Mouse (Mus musculus): ENCODE data around the gene Dnah17. TPM values are rescaled to one million over a fixed set of nuclear protein-coding genes. Genes with fewer than 3 reads are reported as not detected.

Dnah17 gene
- total RNA-seq, 1 experiment: 0.40 TPM

DNA sequence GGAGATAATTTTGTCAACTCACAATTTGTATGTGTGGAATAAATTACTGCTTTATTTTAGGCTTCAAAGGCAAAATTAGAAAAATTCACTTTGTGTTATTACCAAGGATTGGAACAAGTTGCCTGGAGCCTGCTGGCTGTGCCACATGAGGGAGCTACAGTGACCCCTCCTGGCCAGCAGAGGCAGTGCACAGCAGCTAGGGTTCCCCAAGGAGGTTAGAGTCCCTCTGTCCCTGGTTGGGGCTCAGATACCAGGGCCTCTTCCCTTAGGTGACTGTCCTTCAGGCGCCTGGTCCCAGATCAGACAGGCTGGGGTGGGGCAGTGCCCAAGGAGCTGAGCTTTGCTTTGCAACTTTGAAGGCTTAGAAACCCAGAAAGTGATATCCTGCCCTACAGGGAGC, 108.6 kb downstream of the Dnah17 start:
- H3K4me1 ChIP-seq (ENCODE audit: control insufficient read depth in 2 of 2, insufficient read depth in 2 of 2, low read length in 2 of 2, poor library complexity in 1 of 2): peaks cover 0 to 8% of the 10 kb centered on the region in 2 experiments; a peak in 2 of 4 replicates
- TF ChIP-seq HCFC1 (IDR thresholded peaks at IDR 0.05; ENCODE audit: borderline replicate concordance, insufficient read depth, low read length) (no peak), CHD2 (IDR thresholded peaks at IDR 0.05; ENCODE audit: low read depth, low read length) (no peak), ZC3H11A (IDR thresholded peaks at IDR 0.05; ENCODE audit: borderline replicate concordance, low read depth, low read length) (peak; percentile 60; the same call in 1 of the 2 replicates), MAFK (IDR thresholded peaks at IDR 0.05; ENCODE audit: insufficient read depth, low read depth, low read length) (no peak), ZNF384 (IDR thresholded peaks at IDR 0.05; ENCODE audit: low read depth, low read length) (no peak)
- H3K27ac ChIP-seq (ENCODE audit: insufficient read depth, low read depth, low read length, poor library complexity, severe bottlenecking): no peak overlapping the region
- in situ Hi-C loops (cut with MboI; ENCODE audit: low sequenced_read_pairs in 2 of 2, unreplicated experiment in 2 of 2): no loop called here
- peak; percentile 47 for DNase-seq (ENCODE audit: low read depth, low spot score)
- H3K9ac ChIP-seq (ENCODE audit: insufficient read depth, low read depth, low read length, poor library complexity, severe bottlenecking): no peak overlapping the region
- H3K4me3 ChIP-seq (ENCODE audit: insufficient read depth in 1 of 2, low read depth in 1 of 2, low read length in 2 of 2, poor library complexity in 1 of 2, severe bottlenecking in 1 of 2): no peak overlapping the region
- no peaks in the 10 kb centered on the region for H3K9me3 ChIP-seq (ENCODE audit: control insufficient read depth, insufficient read depth, low read depth, low read length)
- peaks cover 40% of the 10 kb centered on the region for H3K36me3 ChIP-seq (ENCODE audit: control insufficient read depth, insufficient read depth, low read length, poor library complexity, severe bottlenecking)

DNA sequence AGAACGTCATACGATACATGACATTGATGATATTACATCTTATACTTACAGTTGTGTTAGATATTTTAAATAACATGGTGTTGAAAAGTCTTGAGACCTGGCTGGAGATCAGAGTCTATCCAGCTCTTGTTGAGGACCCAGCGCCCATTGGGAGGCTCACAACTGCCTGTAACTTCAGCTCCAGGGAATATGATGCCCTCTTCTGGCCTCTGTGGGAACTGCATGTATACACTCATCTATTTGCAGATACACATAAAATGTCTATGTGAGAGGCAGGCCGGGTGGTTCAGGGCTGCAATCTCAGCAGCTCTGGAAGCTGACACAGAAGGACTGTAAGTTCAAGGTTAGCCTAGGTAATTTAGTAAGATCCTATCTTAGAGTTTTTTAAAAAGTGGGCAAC, 112.1 kb downstream of the Dnah17 start:
- no peak overlapping the region for H3K4me3 ChIP-seq (ENCODE audit: insufficient read depth in 1 of 2, low read depth in 1 of 2, low read length in 2 of 2, poor library complexity in 1 of 2, severe bottlenecking in 1 of 2)
- TF ChIP-seq ZNF384 (IDR thresholded peaks at IDR 0.05; ENCODE audit: low read depth, low read length): no peak
- TF ChIP-seq ZC3H11A (IDR thresholded peaks at IDR 0.05; ENCODE audit: borderline replicate concordance, low read depth, low read length): peak; percentile 86; the same call in 1 of the 2 replicates
- in situ Hi-C loops (cut with MboI; ENCODE audit: low sequenced_read_pairs in 2 of 2, unreplicated experiment in 2 of 2): no loop called here
- H3K36me3 ChIP-seq (ENCODE audit: control insufficient read depth, insufficient read depth, low read length, poor library complexity, severe bottlenecking): peaks cover 37% of the 10 kb centered on the region
- H3K27ac ChIP-seq (ENCODE audit: insufficient read depth, low read depth, low read length, poor library complexity, severe bottlenecking): no peak overlapping the region
- H3K9me3 ChIP-seq (ENCODE audit: control insufficient read depth, insufficient read depth, low read depth, low read length): no peaks in the 10 kb centered on the region
- H3K4me1 ChIP-seq (ENCODE audit: control insufficient read depth in 2 of 2, insufficient read depth in 2 of 2, low read length in 2 of 2, poor library complexity in 1 of 2): peaks cover 10 to 17% of the 10 kb centered on the region in 2 experiments; a peak in 3 of 4 replicates
- no peak overlapping the region for H3K9ac ChIP-seq (ENCODE audit: insufficient read depth, low read depth, low read length, poor library complexity, severe bottlenecking)
- DNase-seq (ENCODE audit: low read depth, low spot score): peak; percentile 51

DNA sequence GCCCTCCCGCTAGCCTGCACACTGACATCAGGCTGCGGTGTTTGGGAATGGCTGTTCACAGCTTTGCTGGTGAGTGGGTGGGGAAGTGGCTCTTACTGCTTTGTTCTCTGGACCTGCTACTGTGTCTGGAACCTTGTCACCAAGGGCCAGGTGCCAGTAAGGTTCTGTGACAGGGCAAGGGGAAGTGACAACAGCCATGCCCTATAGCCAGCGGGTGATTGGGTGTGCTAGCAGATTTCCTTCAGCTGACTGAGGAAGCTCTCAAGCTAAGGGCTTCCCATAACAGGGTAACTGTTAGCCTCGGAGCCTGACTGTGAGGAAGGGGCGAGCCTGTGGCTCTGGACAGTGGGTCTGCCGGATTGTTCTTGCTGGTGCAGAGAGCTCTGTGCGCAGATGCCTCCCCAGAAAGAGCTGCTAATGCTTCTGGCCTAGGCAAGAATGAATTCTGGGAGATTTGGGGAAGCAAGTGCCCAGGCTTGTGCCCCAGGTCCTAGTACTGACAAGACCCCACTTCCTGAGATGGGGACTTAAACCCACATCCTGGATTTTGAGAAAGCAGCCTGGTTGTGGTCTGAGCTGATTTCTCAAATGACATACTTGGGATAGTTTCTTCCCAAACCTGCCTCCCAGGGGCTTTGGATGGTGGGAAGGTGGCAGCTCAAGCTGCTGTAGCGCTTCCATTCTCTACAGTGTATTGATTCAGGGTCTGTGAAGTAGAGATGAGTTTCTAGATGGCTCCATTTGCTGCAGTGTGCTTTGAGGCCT, 114.9 kb downstream of the Dnah17 start:
- no peaks in the 10 kb centered on the region for H3K9me3 ChIP-seq (ENCODE audit: control insufficient read depth, insufficient read depth, low read depth, low read length)
- no peak overlapping the region for H3K9ac ChIP-seq (ENCODE audit: insufficient read depth, low read depth, low read length, poor library complexity, severe bottlenecking)
- DNase-seq (ENCODE audit: low read depth, low spot score): no peak
- H3K4me3 ChIP-seq (ENCODE audit: insufficient read depth in 1 of 2, low read depth in 1 of 2, low read length in 2 of 2, poor library complexity in 1 of 2, severe bottlenecking in 1 of 2): no peak overlapping the region
- peaks cover 24% of the 10 kb centered on the region for H3K36me3 ChIP-seq (ENCODE audit: control insufficient read depth, insufficient read depth, low read length, poor library complexity, severe bottlenecking)
- peaks cover 31 to 33% of the 10 kb centered on the region in 2 experiments for H3K4me1 ChIP-seq (ENCODE audit: control insufficient read depth in 2 of 2, insufficient read depth in 2 of 2, low read length in 2 of 2, poor library complexity in 1 of 2)
- TF ChIP-seq MAFK (IDR thresholded peaks at IDR 0.05; ENCODE audit: insufficient read depth, low read depth, low read length) (no peak), HCFC1 (IDR thresholded peaks at IDR 0.05; ENCODE audit: borderline replicate concordance, insufficient read depth, low read length) (no peak), ZNF384 (IDR thresholded peaks at IDR 0.05; ENCODE audit: low read depth, low read length) (no peak), CHD2 (IDR thresholded peaks at IDR 0.05; ENCODE audit: low read depth, low read length) (no peak), ZC3H11A (IDR thresholded peaks at IDR 0.05; ENCODE audit: borderline replicate concordance, low read depth, low read length) (no peak)
- H3K27ac ChIP-seq (ENCODE audit: insufficient read depth, low read depth, low read length, poor library complexity, severe bottlenecking): no peak overlapping the region
- in situ Hi-C loops (cut with MboI; ENCODE audit: low sequenced_read_pairs in 2 of 2, unreplicated experiment in 2 of 2): no loop called here

DNA sequence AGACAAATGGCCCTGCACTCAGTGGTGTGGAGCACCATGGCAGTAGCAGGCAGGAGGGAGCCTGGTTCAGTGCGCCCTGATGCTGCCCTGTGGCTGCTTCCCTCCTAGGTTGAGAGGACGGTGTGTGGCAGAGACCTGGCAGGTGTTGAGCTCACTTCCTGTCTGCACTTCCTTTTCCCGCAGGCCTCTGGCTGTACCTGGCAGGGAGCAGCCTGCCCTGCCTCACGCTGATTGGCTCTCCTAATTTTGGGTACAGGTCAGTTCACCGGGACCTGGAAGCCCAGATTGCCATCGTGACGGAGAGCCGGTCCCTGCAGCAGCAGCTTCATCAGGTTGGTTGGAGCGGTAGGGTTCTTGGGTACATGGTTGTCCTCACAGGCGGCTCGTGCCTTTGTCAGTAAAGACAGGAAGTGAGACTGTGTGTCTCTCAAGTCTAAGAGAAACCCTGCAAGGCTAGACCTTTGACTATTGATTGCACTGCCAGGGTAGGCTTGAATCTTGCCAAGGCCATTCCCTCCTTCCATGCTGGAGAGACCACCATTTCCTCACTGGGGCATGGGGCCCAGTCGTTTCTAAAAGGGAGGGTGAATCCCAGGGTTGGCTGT, 115.9 kb downstream of the Dnah17 start:
- Histone ChIP-seq H3K9ac (ENCODE audit: insufficient read depth, low read depth, low read length, poor library complexity, severe bottlenecking) (no peak overlapping the region; the same call in 1 of the 2 replicates), H3K4me3 (ENCODE audit: insufficient read depth in 1 of 2, low read depth in 1 of 2, low read length in 2 of 2, poor library complexity in 1 of 2, severe bottlenecking in 1 of 2) (no peak overlapping the region; a peak in 1 of 4 replicates), H3K27ac (ENCODE audit: insufficient read depth, low read depth, low read length, poor library complexity, severe bottlenecking) (no peak overlapping the region), H3K4me1 (ENCODE audit: control insufficient read depth in 2 of 2, insufficient read depth in 2 of 2, low read length in 2 of 2, poor library complexity in 1 of 2) (peaks cover 32 to 36% of the 10 kb centered on the region in 2 experiments), H3K9me3 (ENCODE audit: control insufficient read depth, insufficient read depth, low read depth, low read length) (no peaks in the 10 kb centered on the region), H3K36me3 (ENCODE audit: control insufficient read depth, insufficient read depth, low read length, poor library complexity, severe bottlenecking) (peaks cover 17% of the 10 kb centered on the region)
- DNase-seq (ENCODE audit: low read depth, low spot score): no peak
- TF ChIP-seq MAFK (IDR thresholded peaks at IDR 0.05; ENCODE audit: insufficient read depth, low read depth, low read length) (no peak), CHD2 (IDR thresholded peaks at IDR 0.05; ENCODE audit: low read depth, low read length) (no peak), ZC3H11A (IDR thresholded peaks at IDR 0.05; ENCODE audit: borderline replicate concordance, low read depth, low read length) (no peak), ZNF384 (IDR thresholded peaks at IDR 0.05; ENCODE audit: low read depth, low read length) (no peak), HCFC1 (IDR thresholded peaks at IDR 0.05; ENCODE audit: borderline replicate concordance, insufficient read depth, low read length) (no peak)
- in situ Hi-C loops (cut with MboI; ENCODE audit: low sequenced_read_pairs in 2 of 2, unreplicated experiment in 2 of 2): no loop called here

Data from ES-E14 (cell line).